Mouse (Mus musculus) bone marrow, adult 2 months (tissue): Measurements from ENCODE around the gene Slc48a1.

Experiments
- CTCF ChIP-seq: fragments of 200-500 bp; IDR thresholded peaks from 2 replicates; pipeline ENCODE4 v1.5.1; 2011; ENCODE audit warnings: low read length, control low read depth; ENCODE audit not compliant: control insufficient read depth, insufficient read depth
- POLR2A ChIP-seq: fragments of 200-500 bp; IDR thresholded peaks from 2 replicates; pipeline ENCODE4 v1.6.1; 2011; ENCODE audit warnings: low read depth, mild to moderate bottlenecking, control low read depth, low read length, borderline replicate concordance; ENCODE audit not compliant: control insufficient read depth

- TF ChIP-seq POLR2A: no peak
- no peak for TF ChIP-seq CTCF
Measured at GRCm38 (mm10) chr15:97841383-97841782, 63.1 kb downstream of the Slc48a1 start.
